19 mouse cellular contexts compared by ENCODE assay signal in genomic region chr13:99314657-99315181, GRCm38 (mm10).
"Had no signal": no experiment of that assay in that cellular context is flagged by ENCODE, and none has a peak within 500 bp of the region (broad histone marks: within the 10 kb centered on the region; RNA-seq: fewer than 3 reads in every experiment).

No protein-coding gene starts in this region.

- H3K27ac ChIP-seq: left cerebral cortex, adult 2 months; limb, embryonic 12.5 days; limb, embryonic 15.5 days; liver, embryonic 14.5 days; midbrain, embryonic 10.5 days; midbrain, embryonic 13.5 days had no signal

- H3K9ac ChIP-seq: limb, embryonic 12.5 days; limb, embryonic 15.5 days; liver, embryonic 14.5 days; liver, postnatal 0 days; lung, embryonic 14.5 days; midbrain, embryonic 13.5 days had no signal

- DNase-seq: kidney, adult 2 months; kidney, postnatal 36 days; layer of hippocampus, postnatal 36 days; left cerebral cortex, postnatal 4 days; liver, postnatal 0 days; lung, embryonic 14.5 days; lung, postnatal 10 days; lung, postnatal 36 days; thymus, adult 18-20 months; thymus, postnatal 36 days had no signal

- H3K4me3 ChIP-seq: left cerebral cortex, adult 2 months; limb, embryonic 12.5 days; limb, embryonic 15.5 days; midbrain, embryonic 10.5 days; midbrain, embryonic 13.5 days had no signal

- H3K4me1 ChIP-seq: limb, embryonic 12.5 days; limb, embryonic 15.5 days; midbrain, embryonic 13.5 days had no signal

- H3K9me3 ChIP-seq: limb, embryonic 12.5 days; limb, embryonic 15.5 days; midbrain, embryonic 10.5 days; midbrain, embryonic 13.5 days had no signal

- H3K4me2 ChIP-seq: limb, embryonic 12.5 days; limb, embryonic 15.5 days; liver, embryonic 11.5 days; lung, embryonic 14.5 days; midbrain, embryonic 13.5 days had no signal

- H3K27me3 ChIP-seq: limb, embryonic 12.5 days; limb, embryonic 15.5 days; midbrain, embryonic 13.5 days had no signal

- ATAC-seq: intestine, postnatal 0 days; liver, postnatal 0 days; midbrain, embryonic 13.5 days; midbrain, embryonic 16.5 days had no signal
